Mouse (Mus musculus): ENCODE measurements at regions not wholly inside any gene's neighbourhood (a gene's known extent, or its start where the extent isn't known, plus 50 kb on each side); places are given as distances from the start of the nearest gene placed in this dataset.

DNA sequence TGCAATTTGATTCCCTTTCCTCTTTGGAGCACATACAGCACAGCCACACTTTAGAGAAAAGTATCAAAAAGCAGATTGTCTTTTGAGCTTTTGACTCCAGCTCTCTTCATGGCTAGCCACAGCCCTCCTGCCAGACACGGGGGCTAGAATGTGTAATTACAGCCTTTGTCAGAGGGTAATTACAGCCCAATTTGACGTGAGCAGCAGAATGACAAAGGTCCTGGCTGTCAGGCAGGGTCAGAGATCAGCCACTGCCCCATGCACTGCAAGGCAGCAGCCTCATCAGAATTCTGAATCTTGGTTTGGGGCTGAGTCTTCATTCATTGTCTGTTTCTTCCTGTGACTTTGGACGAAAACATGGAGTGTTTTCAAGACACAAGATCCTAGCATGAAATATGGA is 95.7 kb upstream of the Ednrb start:
- TF ChIP-seq EP300 (IDR thresholded peaks at IDR 0.05; ENCODE audit: low read depth) (no peak), CTCF (IDR thresholded peaks at IDR 0.05; ENCODE audit: low read depth) (no peak)
